Mouse (Mus musculus): ENCODE results near the gene Tomm40. TPM values are rescaled to one million over a fixed set of nuclear protein-coding genes. Genes with fewer than 3 reads are reported as not detected.

The Tomm40 gene
- polyA plus RNA-seq, 1 experiment from 2014 or later: 149 TPM

DNA sequence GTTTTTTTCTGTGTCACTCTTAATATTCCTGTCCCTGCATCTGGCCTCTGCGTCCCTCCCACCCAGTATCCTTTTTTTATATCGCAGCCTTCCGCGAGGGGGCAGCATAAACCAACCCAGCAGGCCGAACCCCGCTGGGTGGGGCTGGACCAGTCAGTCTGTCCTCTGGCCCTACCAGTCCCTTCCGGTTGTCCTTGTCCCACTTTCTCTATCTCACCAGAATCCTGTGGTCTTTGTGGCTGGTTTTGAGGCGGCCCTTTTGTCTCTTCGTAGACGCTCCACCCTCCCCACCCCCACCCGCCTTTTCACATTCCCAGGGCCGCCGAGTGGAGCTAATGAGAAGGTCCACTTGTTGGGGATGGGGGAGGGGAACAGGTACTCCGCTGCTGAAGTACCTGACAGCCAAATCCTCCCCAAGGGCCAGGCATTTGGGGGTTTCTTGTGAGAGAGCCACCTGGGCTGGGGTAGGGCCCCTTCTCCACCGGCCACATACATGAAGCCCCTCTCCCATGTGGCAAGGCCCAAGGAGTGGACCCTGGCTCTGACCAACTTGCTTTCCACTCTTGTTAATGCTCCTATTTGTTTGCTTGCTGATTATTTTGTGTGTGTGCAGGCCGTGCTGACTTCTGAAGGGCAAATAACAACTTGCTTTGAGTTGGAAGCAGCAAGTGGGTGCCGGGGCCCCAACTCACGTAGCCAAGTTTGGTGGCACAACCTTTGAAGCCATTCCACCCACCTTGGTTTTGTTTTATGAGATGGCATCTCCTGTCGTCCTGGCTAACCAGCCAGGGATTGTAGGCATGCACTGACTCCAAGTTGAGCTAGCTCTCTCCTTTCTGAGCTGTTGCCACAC, 35.2 kb upstream of the Tomm40 start, which contains the start of gene Nectin2:
TSS of gene Nectin2 (minus strand) at position 267 of the 853 bp plus-strand sequence.
- peak; percentile 60 for ATAC-seq (ENCODE audit: low FRiP score)
- WGBS: 15% methylated on average over 19 of the region's 19 CpGs
- Histone ChIP-seq H3K4me2 (peak within 1 kb of the TSS; percentile 89), H3K4me3 (replicated peaks) (peak within 1 kb of the TSS; percentile 74), H3K27me3 (no peaks in the 10 kb centered on the region), H3K27ac (peak within 1 kb of the TSS; percentile 79), H3K9ac (peak within 1 kb of the TSS; percentile 80), H3K36me3 (replicated peaks) (no peaks in the 10 kb centered on the region), H3K9me3 (no peaks in the 10 kb centered on the region), H3K4me1 (peaks cover 33% of the 10 kb centered on the region)

DNA sequence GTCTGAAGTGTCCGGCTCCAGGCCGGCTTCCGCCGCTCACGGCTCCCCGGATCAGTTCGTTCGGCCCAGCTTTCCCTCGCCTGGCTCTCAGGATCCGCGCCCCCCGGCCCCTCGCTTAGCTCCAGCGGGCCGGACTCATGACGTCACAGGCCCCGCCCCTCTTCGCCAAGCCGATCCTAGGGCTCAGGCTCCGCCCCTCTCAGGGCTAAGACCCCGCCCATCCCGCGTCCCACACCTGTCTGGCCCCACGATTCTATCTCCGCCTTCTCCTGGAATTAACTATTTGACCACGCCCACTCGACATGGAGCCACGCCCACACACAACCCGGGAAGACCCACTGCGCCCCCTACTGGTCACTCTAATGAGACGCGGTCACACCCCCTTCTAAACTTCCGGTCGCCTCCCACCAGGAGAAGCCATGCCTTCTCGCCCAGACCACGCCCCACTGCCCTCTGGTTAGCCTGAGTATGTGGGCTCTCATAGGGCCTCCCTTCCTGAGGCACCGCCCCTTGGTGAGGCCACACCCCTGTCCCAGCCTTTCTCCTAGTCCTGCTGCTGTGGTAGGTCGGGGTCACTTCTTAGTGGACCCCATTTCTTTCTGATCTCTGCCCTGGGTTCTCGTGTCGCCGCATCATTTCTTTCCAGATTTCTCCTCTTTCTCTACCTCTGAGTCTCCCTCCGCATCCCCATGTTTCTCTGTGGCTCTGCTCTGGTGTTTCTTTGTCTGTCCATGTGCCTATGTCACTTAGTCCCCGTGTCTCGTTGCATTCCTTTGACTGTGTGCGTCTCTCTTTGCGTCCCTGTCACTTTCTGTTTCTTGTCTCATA, 34.4 kb upstream of the Tomm40 start:
- Histone ChIP-seq H3K27ac (peak overlapping the region; percentile 79), H3K9ac (peak overlapping the region; percentile 80), H3K27me3 (no peaks in the 10 kb centered on the region), H3K4me2 (peak overlapping the region; percentile 89), H3K9me3 (no peaks in the 10 kb centered on the region), H3K4me1 (peaks cover 36% of the 10 kb centered on the region), H3K36me3 (replicated peaks) (peaks cover under 1% of the 10 kb centered on the region; the same call in 1 of the 2 replicates), H3K4me3 (replicated peaks) (peak overlapping the region; percentile 74)
- under 1% methylated on average over 46 of the region's 46 CpGs for WGBS
- peak; percentile 93 for ATAC-seq (ENCODE audit: low FRiP score)

GRCm38 (mm10) chr7:19748219-19749195, 33.3 kb upstream of the Tomm40 start:
- Histone ChIP-seq H3K27me3 (no peaks in the 10 kb centered on the region), H3K9me3 (no peaks in the 10 kb centered on the region), H3K4me1 (peaks cover 36% of the 10 kb centered on the region), H3K36me3 (replicated peaks) (peaks cover 8% of the 10 kb centered on the region), H3K27ac (peak overlapping the region; percentile 79), H3K4me2 (peak overlapping the region; percentile 89), H3K9ac (peak overlapping the region; percentile 80), H3K4me3 (replicated peaks) (peak overlapping the region; percentile 74)
- ATAC-seq (ENCODE audit: low FRiP score): peak; percentile 21
- WGBS: under 1% methylated on average over 32 of the region's 32 CpGs

- Histone ChIP-seq H3K36me3 (replicated peaks) (peaks cover 11% of the 10 kb centered on the region), H3K27ac (no peak overlapping the region), H3K9ac (peak overlapping the region; percentile 80), H3K27me3 (no peaks in the 10 kb centered on the region), H3K9me3 (no peaks in the 10 kb centered on the region), H3K4me1 (peaks cover 36% of the 10 kb centered on the region), H3K4me2 (peak overlapping the region; percentile 89), H3K4me3 (replicated peaks) (peak overlapping the region; percentile 74)
- no peak for ATAC-seq (ENCODE audit: low FRiP score)
- 2% methylated on average over 25 of the region's 25 CpGs for WGBS
Measured at GRCm38 (mm10) chr7:19747420-19748218, 32.4 kb upstream of the Tomm40 start.

DNA sequence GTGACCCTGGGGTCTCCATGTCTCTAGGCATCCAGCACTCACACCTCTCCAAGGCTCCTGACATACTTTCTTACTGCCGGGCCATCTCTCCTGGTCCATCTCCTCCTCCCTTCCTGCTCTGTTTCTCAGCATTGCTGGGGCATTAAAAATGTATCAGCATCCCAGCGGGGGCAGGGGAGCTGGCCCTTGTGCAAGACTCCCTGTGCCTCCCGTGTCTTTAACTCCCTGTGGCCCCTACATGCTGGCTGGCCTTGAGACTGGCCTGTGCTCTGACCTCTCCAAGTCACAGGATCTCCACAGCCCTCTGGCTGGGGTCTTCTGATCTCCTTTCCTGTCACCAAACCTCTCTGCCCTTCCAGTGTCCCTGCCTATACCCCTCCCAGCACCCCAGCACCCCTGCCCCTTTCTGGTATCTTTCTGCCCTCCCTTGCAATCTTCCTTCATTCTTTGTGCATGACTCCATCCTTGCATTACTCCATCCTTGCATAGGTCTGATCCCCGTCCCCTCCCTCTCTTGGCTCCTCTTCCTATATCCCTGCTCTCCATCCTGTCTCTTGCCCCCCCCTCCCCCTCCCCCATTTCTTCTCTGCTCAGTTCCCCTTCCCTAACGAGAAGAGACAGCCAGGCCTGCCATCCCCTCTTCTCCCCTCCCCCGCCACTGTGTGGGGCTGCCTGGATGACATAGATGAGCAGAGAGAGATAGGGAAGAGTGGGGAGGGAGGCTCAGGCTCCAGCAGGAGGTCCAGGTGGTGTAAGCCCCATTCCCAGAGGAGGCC, 31.4 kb upstream of the Tomm40 start:
- no peaks in the 10 kb centered on the region for H3K27me3 ChIP-seq
- ATAC-seq (ENCODE audit: low FRiP score): no peak
- no peaks in the 10 kb centered on the region for H3K9me3 ChIP-seq
- peaks cover 11% of the 10 kb centered on the region for H3K36me3 ChIP-seq (replicated peaks)
- H3K4me1 ChIP-seq: peaks cover 42% of the 10 kb centered on the region
- H3K4me2 ChIP-seq: peak overlapping the region; percentile 89
- H3K27ac ChIP-seq: no peak overlapping the region
- H3K4me3 ChIP-seq (replicated peaks): 0 out of 2 replicates have a peak overlapping the region, but pooled peaks have one; percentile 8
- WGBS: 30% methylated on average over 6 of the region's 6 CpGs
- peak overlapping the region; percentile 27; the same call in 1 of the 2 replicates for H3K9ac ChIP-seq

GRCm38 (mm10) chr7:19745971-19746370, 30.7 kb upstream of the Tomm40 start:
- no peak for ATAC-seq (ENCODE audit: low FRiP score)
- Histone ChIP-seq H3K4me3 (replicated peaks) (no peak overlapping the region), H3K27ac (no peak overlapping the region), H3K9me3 (no peaks in the 10 kb centered on the region), H3K27me3 (no peaks in the 10 kb centered on the region), H3K9ac (no peak overlapping the region), H3K4me1 (peaks cover 46% of the 10 kb centered on the region), H3K4me2 (no peak overlapping the region), H3K36me3 (replicated peaks) (peaks cover 11% of the 10 kb centered on the region)
- WGBS: 86% methylated on average over 8 of the region's 10 CpGs

- Histone ChIP-seq H3K27ac (no peak overlapping the region), H3K27me3 (no peaks in the 10 kb centered on the region), H3K4me2 (no peak overlapping the region), H3K9ac (no peak overlapping the region), H3K36me3 (replicated peaks) (peaks cover 18% of the 10 kb centered on the region), H3K4me3 (replicated peaks) (no peak overlapping the region), H3K4me1 (peaks cover 39% of the 10 kb centered on the region), H3K9me3 (no peaks in the 10 kb centered on the region)
- no peak for ATAC-seq (ENCODE audit: low FRiP score)
- WGBS: 80% methylated on average over 14 of the region's 14 CpGs
Measured at GRCm38 (mm10) chr7:19744590-19745385, 29.6 kb upstream of the Tomm40 start.

- Histone ChIP-seq H3K36me3 (replicated peaks) (peaks cover 18% of the 10 kb centered on the region), H3K9ac (no peak overlapping the region), H3K27me3 (no peaks in the 10 kb centered on the region), H3K4me1 (peaks cover 39% of the 10 kb centered on the region), H3K9me3 (no peaks in the 10 kb centered on the region), H3K4me2 (no peak overlapping the region), H3K27ac (no peak overlapping the region), H3K4me3 (replicated peaks) (no peak overlapping the region)
- no peak for ATAC-seq (ENCODE audit: low FRiP score)
- 88% methylated on average over 6 of the region's 6 CpGs for WGBS
Measured at GRCm38 (mm10) chr7:19743791-19744190, 28.6 kb upstream of the Tomm40 start.

GRCm38 (mm10) chr7:19742468-19742867, 27.2 kb upstream of the Tomm40 start:
- Histone ChIP-seq H3K4me3 (replicated peaks) (no peak overlapping the region), H3K36me3 (replicated peaks) (peaks cover 25% of the 10 kb centered on the region), H3K4me1 (peaks cover 26% of the 10 kb centered on the region), H3K4me2 (no peak overlapping the region), H3K9ac (no peak overlapping the region), H3K9me3 (no peaks in the 10 kb centered on the region), H3K27me3 (no peaks in the 10 kb centered on the region), H3K27ac (no peak overlapping the region)
- ATAC-seq (ENCODE audit: low FRiP score): no peak
- 67% methylated on average over 5 of the region's 5 CpGs for WGBS
